Mouse (Mus musculus): ENCODE measurements around the gene B4galnt1. TPM values are rescaled to one million over a fixed set of nuclear protein-coding genes. Genes with fewer than 3 reads are reported as not detected.

The B4galnt1 gene
- polyA plus RNA-seq, 1 experiment from 2014 or later, result 3.8 TPM

DNA sequence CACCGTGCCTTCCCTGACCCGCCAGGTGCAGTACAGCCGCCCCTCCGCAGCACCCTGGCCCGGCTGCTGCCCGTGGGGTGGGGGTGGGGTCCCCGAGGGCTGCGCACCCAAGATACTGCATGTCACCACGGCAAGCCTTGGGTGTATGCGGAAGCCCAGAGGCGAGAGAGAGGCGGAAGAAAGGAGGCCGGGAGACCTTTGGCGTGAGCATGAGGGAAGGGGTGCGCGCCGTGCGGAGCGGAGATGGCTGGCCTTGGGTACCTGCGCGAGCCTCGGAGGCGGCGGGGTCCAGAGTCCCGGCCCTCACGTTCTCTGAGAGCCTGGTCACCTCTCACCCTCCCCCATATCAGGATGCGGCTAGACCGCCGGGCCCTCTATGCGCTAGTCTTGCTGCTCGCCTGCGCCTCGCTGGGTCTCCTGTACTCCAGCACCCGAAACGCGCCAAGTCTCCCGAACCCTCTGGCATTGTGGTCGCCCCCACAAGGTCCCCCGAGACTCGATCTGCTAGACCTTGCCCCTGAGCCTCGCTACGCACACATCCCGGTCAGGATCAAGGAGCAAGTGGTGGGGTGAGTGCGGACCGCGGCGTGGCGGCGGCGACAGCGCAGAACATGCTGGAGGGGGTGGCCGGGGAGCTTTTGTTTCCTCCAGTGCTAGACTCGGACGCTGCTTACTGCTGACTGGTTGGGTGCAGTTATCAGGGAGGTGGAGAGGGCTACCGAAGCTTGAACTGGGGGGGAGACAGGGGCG lies 804 bp downstream of the B4galnt1 start:
- under 1% methylated on average over 56 of the region's 56 CpGs for WGBS
- peaks cover 82% of the 10 kb centered on the region for H3K27me3 ChIP-seq (replicated peaks; ENCODE audit: low read depth, poor library complexity, severe bottlenecking)
- DNase-seq (ENCODE audit: low spot score), result peak; percentile 66

GRCm38 (mm10) chr10:127166404-127166715 lies 1.3 kb downstream of the B4galnt1 start:
- 3% methylated on average over 11 of the region's 11 CpGs for WGBS
- DNase-seq (ENCODE audit: low spot score), result no peak
- Histone ChIP-seq H3K27ac (replicated peaks) (peak overlapping the region; percentile 84; the same call in 1 of the 2 replicates), H3K9me3 (no peaks in the 10 kb centered on the region), H3K4me1 (peaks cover 51% of the 10 kb centered on the region), H3K4me3 (peak overlapping the region; percentile 72), H3K36me3 (replicated peaks) (no peaks in the 10 kb centered on the region), H3K27me3 (replicated peaks; ENCODE audit: low read depth, poor library complexity, severe bottlenecking) (peaks cover 88% of the 10 kb centered on the region)

More for the DNA sequence above, 804 bp downstream of the B4galnt1 start:
- Histone ChIP-seq H3K4me1 (peaks cover 46% of the 10 kb centered on the region), H3K36me3 (replicated peaks) (no peaks in the 10 kb centered on the region), H3K4me3 (peak overlapping the region; percentile 72), H3K9me3 (no peaks in the 10 kb centered on the region), H3K27ac (replicated peaks) (peak overlapping the region; percentile 84)

DNA sequence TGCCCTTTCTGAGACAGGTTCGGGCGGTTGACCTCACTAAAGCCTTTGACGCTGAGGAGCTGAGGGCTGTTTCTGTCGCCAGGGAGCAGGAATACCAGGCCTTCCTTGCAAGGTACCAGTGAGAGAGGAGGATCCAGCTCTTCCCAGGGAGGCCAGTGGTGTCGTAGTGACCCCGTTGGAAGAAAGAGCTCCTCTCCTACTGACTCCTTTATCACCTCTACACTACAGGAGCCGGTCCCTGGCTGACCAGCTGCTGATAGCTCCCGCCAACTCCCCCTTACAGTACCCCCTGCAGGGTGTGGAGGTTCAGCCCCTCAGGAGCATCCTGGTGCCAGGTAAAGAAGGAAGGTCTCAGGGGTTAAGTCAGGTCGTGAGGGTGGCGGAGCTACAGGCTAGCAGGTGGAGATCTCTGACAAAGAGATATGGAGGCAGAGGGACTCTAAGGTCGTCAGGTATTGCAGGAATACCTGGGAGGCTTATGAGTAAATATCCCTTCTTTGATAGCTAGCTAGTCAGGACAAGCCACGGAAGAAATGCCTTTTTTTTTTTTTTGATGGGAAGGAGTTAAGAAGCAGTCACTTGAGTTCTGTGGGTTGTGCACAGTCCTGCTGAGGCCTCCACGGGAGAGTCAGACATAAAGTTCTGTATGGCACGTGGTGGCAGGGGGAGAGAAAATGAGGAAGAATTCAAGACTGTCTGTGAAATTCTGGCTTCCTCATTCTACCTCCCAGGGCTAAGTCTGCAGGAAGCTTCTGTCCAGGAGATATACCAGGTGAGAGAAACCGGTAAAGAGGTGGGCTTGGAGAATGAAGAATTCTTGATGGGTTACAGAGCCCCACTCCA lies 2.0 kb downstream of the B4galnt1 start:
- peaks cover 94% of the 10 kb centered on the region for H3K27me3 ChIP-seq (replicated peaks; ENCODE audit: low read depth, poor library complexity, severe bottlenecking)
- H3K4me1 ChIP-seq, result peaks cover 51% of the 10 kb centered on the region
- no peak overlapping the region for H3K27ac ChIP-seq (replicated peaks)
- H3K4me3 ChIP-seq, result peak overlapping the region; percentile 72; the same call in 1 of the 2 replicates
- H3K36me3 ChIP-seq (replicated peaks), result no peaks in the 10 kb centered on the region
- no peaks in the 10 kb centered on the region for H3K9me3 ChIP-seq
- peak; percentile 27 for DNase-seq (ENCODE audit: low spot score)
- WGBS, result 17% methylated on average over 15 of the region's 15 CpGs

DNA sequence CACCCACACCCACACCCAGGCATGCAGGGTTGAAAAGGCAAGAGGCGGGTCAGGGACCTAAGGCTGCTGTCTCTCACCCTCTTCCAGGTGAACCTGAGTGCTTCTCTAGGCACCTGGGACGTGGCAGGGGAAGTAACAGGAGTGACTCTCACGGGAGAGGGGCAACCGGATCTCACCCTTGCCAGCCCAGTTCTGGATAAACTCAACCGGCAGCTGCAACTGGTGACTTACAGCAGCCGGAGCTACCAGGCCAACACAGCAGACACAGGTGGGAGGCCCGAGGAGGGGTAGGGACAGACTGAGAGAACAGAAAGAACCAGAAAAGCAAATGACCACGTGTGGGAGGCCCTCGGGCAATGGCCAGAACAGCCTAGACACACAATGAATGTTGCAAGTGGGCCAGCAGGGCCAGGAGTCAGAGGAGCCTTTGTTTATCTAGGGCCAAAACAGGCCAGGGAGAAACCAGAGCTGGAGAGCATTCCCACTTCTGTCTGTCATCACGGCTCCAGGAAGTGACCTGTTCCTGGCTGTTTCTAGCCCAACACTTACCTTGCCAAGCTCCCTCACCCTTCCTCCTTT lies 2.7 kb downstream of the B4galnt1 start:
- no peak overlapping the region for H3K4me3 ChIP-seq
- 31% methylated on average over 10 of the region's 10 CpGs for whole genome bisulfite sequencing
- no peak overlapping the region for H3K27ac ChIP-seq (replicated peaks)
- H3K9me3 ChIP-seq, result no peaks in the 10 kb centered on the region
- H3K36me3 ChIP-seq (replicated peaks), result no peaks in the 10 kb centered on the region
- peaks cover 51% of the 10 kb centered on the region for H3K4me1 ChIP-seq
- H3K27me3 ChIP-seq (replicated peaks; ENCODE audit: low read depth, poor library complexity, severe bottlenecking), result peaks cover 97% of the 10 kb centered on the region
- peak; percentile 36 for DNase-seq (ENCODE audit: low spot score)

DNA sequence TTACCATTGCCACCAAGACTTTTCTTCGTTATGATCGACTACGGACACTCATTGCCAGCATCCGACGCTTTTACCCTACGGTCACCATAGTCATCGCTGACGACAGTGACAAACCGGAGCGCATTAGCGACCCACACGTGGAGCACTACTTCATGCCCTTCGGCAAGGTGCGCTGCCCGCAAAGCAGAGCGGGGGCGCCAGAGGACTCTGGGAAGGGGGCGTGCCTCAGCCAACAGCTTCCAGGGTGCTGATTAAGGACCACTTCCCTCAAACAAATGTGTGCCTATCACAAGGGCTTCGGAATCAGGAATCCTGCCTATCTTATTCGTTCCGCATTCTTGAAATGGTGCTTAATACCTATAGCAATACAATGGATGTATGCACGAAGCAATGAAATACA lies 5.0 kb downstream of the B4galnt1 start:
- Histone ChIP-seq H3K27me3 (replicated peaks; ENCODE audit: low read depth, poor library complexity, severe bottlenecking) (peaks cover 74% of the 10 kb centered on the region), H3K27ac (replicated peaks) (peak overlapping the region; percentile 77; the same call in 1 of the 2 replicates), H3K4me1 (peaks cover 46% of the 10 kb centered on the region), H3K9me3 (no peaks in the 10 kb centered on the region), H3K4me3 (peak overlapping the region; percentile 59), H3K36me3 (replicated peaks) (no peaks in the 10 kb centered on the region)
- peak; percentile 73 for DNase-seq (ENCODE audit: low spot score)
- 1% methylated on average over 22 of the region's 22 CpGs for WGBS

DNA sequence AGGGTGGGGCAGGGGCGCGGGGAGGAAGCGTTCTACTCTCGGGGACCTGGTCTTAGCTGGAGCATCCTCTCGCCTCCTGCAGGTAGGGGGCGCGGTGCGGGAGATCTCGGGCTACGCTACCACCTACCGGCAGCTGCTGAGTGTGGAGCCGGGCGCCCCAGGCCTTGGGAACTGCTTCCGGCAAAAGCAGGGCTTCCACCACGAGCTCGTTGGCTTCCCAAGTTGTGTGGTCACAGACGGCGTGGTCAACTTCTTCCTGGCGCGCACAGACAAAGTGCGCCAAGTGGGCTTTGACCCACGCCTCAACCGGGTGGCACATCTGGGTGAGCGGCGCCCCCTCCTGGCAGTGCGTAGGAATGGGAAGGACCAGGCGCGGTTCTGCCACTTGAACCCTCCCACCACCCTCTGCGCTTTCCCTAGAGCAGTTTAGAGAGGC lies 5.8 kb downstream of the B4galnt1 start:
- DNase-seq (ENCODE audit: low spot score), result peak; percentile 88
- WGBS, result 1% methylated on average over 29 of the region's 29 CpGs
- no peaks in the 10 kb centered on the region for H3K36me3 ChIP-seq (replicated peaks)
- no peaks in the 10 kb centered on the region for H3K9me3 ChIP-seq
- H3K4me3 ChIP-seq, result peak overlapping the region; percentile 59
- H3K27me3 ChIP-seq (replicated peaks; ENCODE audit: low read depth, poor library complexity, severe bottlenecking), result peaks cover 69% of the 10 kb centered on the region
- H3K4me1 ChIP-seq, result peaks cover 37% of the 10 kb centered on the region
- H3K27ac ChIP-seq (replicated peaks), result peak overlapping the region; percentile 77

DNA sequence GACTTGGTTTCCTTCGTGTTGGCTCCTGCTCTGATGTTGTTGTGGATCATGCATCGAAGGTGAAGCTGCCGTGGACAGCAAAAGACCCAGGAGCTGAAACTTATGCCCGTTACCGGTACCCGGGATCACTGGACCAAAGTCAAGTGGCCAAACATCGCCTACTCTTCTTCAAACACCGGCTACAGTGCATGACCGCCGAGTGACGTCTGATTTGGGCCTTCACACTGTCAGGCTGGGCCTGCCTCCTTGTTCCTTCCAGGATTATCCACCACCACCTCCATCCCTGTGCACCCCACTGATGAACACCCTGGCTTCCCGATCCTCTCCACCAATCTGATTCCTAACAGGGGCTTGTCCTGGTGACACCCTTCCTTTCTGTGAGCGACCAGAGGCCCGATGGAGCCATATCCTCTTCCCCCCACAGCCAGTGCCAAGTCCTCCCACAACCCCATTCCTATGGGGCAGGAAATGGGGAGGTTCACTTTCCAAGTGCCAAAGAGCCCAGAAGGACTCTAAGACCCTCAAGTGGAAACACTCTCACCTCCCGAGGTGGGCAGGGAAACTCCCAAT lies 6.7 kb downstream of the B4galnt1 start:
- 89% methylated on average over 15 of the region's 15 CpGs for WGBS
- Histone ChIP-seq H3K27me3 (replicated peaks; ENCODE audit: low read depth, poor library complexity, severe bottlenecking) (peaks cover 69% of the 10 kb centered on the region), H3K4me3 (peak overlapping the region; percentile 59; the same call in 1 of the 2 replicates), H3K4me1 (peaks cover 33% of the 10 kb centered on the region), H3K27ac (replicated peaks) (no peak overlapping the region), H3K9me3 (no peaks in the 10 kb centered on the region), H3K36me3 (replicated peaks) (no peaks in the 10 kb centered on the region)
- no peak for DNase-seq (ENCODE audit: low spot score)

GRCm38 (mm10) chr10:127173148-127174065 lies 8.4 kb downstream of the B4galnt1 start:
- H3K4me3 ChIP-seq, result no peak overlapping the region
- DNase-seq (ENCODE audit: low spot score), result no peak
- WGBS, result 81% methylated on average over 16 of the region's 16 CpGs
- H3K36me3 ChIP-seq (replicated peaks), result no peaks in the 10 kb centered on the region
- no peaks in the 10 kb centered on the region for H3K9me3 ChIP-seq
- H3K27me3 ChIP-seq (replicated peaks; ENCODE audit: low read depth, poor library complexity, severe bottlenecking), result peaks cover 69% of the 10 kb centered on the region
- H3K27ac ChIP-seq (replicated peaks), result no peak overlapping the region
- H3K4me1 ChIP-seq, result peaks cover 38% of the 10 kb centered on the region

DNA sequence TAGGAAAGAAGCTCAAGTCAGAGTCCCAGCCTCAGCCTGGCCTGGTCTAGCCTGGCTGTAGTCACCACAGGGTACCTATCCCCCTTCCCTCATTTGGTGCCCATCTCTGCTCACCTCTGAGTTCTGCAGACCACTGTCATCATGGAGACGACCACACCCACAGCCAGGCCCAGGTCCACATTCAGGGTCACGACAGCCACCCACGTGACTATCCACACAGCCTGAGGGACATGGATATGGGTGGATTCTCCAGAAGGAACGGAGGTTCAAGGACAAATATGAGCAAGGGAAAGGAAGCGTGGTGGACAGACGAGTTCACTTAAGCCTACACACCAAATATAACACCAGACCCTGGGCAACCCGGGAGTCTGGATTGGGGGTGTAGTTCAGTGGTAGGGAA lies 9.1 kb downstream of the B4galnt1 start:
- H3K36me3 ChIP-seq (replicated peaks), result no peaks in the 10 kb centered on the region
- WGBS, result 89% methylated on average over 7 of the region's 7 CpGs
- H3K9me3 ChIP-seq, result no peaks in the 10 kb centered on the region
- H3K4me1 ChIP-seq, result peaks cover 44% of the 10 kb centered on the region
- DNase-seq (ENCODE audit: low spot score), result no peak
- no peak overlapping the region for H3K4me3 ChIP-seq
- peaks cover 69% of the 10 kb centered on the region for H3K27me3 ChIP-seq (replicated peaks; ENCODE audit: low read depth, poor library complexity, severe bottlenecking)
- H3K27ac ChIP-seq (replicated peaks), result no peak overlapping the region

- DNase-seq (ENCODE audit: low spot score), result no peak
- WGBS, result 33% methylated on average over 3 of the region's 3 CpGs
- H3K27me3 ChIP-seq (replicated peaks; ENCODE audit: low read depth, poor library complexity, severe bottlenecking), result peaks cover 69% of the 10 kb centered on the region
- peak overlapping the region; percentile 36 for H3K4me3 ChIP-seq
- no peaks in the 10 kb centered on the region for H3K9me3 ChIP-seq
- H3K27ac ChIP-seq (replicated peaks), result no peak overlapping the region
- peaks cover 42% of the 10 kb centered on the region for H3K4me1 ChIP-seq
- H3K36me3 ChIP-seq (replicated peaks), result no peaks in the 10 kb centered on the region
Measured at GRCm38 (mm10) chr10:127176228-127176627, 11.2 kb downstream of the B4galnt1 start.

- peaks cover 69% of the 10 kb centered on the region for H3K27me3 ChIP-seq (replicated peaks; ENCODE audit: low read depth, poor library complexity, severe bottlenecking)
- WGBS, result 4% methylated on average over 7 of the region's 7 CpGs
Measured at GRCm38 (mm10) chr10:127176756-127177155, 11.7 kb downstream of the B4galnt1 start.

More at GRCm38 (mm10) chr10:127176756-127177155, 11.7 kb downstream of the B4galnt1 start:
- no peaks in the 10 kb centered on the region for H3K9me3 ChIP-seq
- peaks cover 41% of the 10 kb centered on the region for H3K4me1 ChIP-seq
- no peak overlapping the region for H3K27ac ChIP-seq (replicated peaks)
- no peaks in the 10 kb centered on the region for H3K36me3 ChIP-seq (replicated peaks)
- H3K4me3 ChIP-seq, result peak overlapping the region; percentile 36
- DNase-seq (ENCODE audit: low spot score), result peak; percentile 37
